Mouse (Mus musculus) kidney, adult 2 months (tissue): ENCODE measurements around the gene Ifngr2.

Experiments used
- CTCF ChIP-seq: fragments of 200-500 bp; conservative IDR thresholded peaks from 2 replicates; pipeline ENCODE4 v1.5.1; 2011; ENCODE audit warnings: low read depth, mild to moderate bottlenecking, control low read depth, low read length, moderate library complexity, mixed read lengths; ENCODE audit not compliant: insufficient read depth, insufficient read length
- POLR2A ChIP-seq: fragments of 200-500 bp; IDR thresholded peaks from one replicate; pipeline ENCODE4 v1.6.1; 2011; ENCODE audit warnings: low read depth, low read length, control low read depth

DNA sequence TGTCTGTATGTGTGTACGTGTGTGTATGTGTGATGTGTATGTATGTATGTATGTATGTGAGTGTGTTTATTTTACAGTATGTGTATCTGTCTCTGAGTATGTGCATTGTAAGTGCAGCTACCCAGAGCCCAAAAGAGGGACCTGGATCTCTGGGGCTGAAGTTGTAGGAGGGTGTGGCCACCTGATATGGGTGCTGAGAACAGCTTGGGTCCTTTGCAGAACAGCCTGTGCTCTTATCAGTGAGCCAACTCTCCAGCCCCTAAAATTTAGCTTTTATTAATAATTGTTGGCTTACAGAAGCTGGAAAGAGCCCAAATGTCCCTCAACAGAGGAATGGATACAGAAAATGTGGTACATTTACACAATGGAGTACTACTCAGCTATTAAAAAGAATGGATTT is 3.3 kb upstream of the Ifngr2 start:
- TF ChIP-seq CTCF: no peak
- TF ChIP-seq POLR2A: no peak
